In the genomic region with DNA sequence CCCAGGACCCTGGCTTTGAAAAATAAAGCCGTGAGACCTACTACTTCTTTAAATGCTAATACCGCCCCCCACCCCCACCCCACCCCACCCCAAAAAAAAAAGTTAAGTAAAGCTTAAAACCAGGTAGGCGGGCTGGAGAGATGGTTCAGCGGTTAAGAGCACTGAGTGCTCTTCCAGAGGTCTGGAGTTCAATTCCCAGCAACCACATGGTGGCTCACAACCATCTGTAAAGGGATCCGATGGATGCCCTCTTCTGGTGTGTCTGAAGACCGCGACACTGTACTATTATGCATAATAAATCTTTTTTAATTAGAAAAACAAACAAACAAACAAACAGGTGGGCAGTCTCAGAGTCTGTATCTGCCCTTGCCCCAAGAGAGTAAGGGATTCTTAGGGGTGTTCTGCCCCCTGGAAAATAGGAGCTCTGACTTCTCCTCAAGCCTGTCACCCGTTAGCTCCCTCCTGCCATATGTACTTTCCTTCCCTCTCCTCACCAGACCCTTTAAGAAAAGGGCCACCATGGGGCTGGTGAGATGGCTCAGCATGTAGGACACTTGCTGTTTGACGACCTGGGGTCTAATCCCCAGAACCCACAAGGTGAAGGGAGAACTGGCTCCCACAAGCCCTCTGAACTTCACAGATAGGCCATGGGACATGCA, we compare ENCODE assay signal across 8 mouse cellular contexts. TPM values are rescaled to one million over a fixed set of nuclear protein-coding genes. Genes with fewer than 3 reads are reported as not detected.
A peak's percentile ranks its signal among the peaks of the same experiment; 100 is the strongest.
DNase-seq lines count a peak whose midpoint lies in the region; ATAC-seq lines count a peak whose summit lies in the region.

Cdk5rap1 (minus strand) TSS at position 169 of the 659 bp plus-strand sequence.

- 0 out of 2 replicates have a peak, but pooled peaks cover 2% of the 10 kb centered on the region for H3K36me3 ChIP-seq in midbrain, embryonic 16.5 days (ENCODE audit: control insufficient read depth, insufficient read depth, low read length)

- H3K4me1 ChIP-seq in midbrain, embryonic 16.5 days (ENCODE audit: control insufficient read depth, insufficient read depth, low read length), result peaks cover 3% of the 10 kb centered on the region

- WGBS in midbrain, embryonic 16.5 days, result 12% methylated on average over 9 of the region's 9 CpGs

- H3K9ac ChIP-seq in midbrain, embryonic 16.5 days (ENCODE audit: low read depth, low read length), result peak within 1 kb of the TSS; percentile 95

- H3K4me2 ChIP-seq in midbrain, embryonic 16.5 days (ENCODE audit: low read length), result peak within 1 kb of the TSS; percentile 89

- no peak for DNase-seq in adrenal gland, postnatal 10 days
- DNase-seq in adrenal gland, adult 2 months, result no peak
- peak; percentile 24 to 30 for DNase-seq in spleen, postnatal 10 days (ENCODE audit: low spot score in 2 of 2)
- no peak for DNase-seq in spleen, postnatal 36 days (ENCODE audit: low spot score in 2 of 2)
- DNase-seq in layer of hippocampus, postnatal 25 days (ENCODE audit: extremely low spot score in 1 of 2, low spot score in 1 of 2), result no peak
- DNase-seq in cerebellum, adult 11-12 months, result no peak

- H3K9me3 ChIP-seq in midbrain, embryonic 16.5 days (replicated peaks; ENCODE audit: control insufficient read depth, low read length, poor library complexity, severe bottlenecking), result no peaks in the 10 kb centered on the region

- no peaks in the 10 kb centered on the region for H3K27me3 ChIP-seq in midbrain, embryonic 16.5 days (ENCODE audit: control insufficient read depth, insufficient read depth, low read depth, low read length)

- no peak for ATAC-seq in granulocyte monocyte progenitor cell, adult 5-6 weeks (replicated peaks; ENCODE audit: poor library complexity, severe bottlenecking)
- peak; percentile 76 for ATAC-seq in midbrain, embryonic 16.5 days

- H3K27ac ChIP-seq in midbrain, embryonic 16.5 days (ENCODE audit: low read length), result peak within 1 kb of the TSS; percentile 84

- H3K4me3 ChIP-seq in midbrain, embryonic 16.5 days (ENCODE audit: low read depth, low read length), result peak within 1 kb of the TSS; percentile 86

RNA-seq across cellular contexts. Expression of gene Cdk5rap1, which starts in this region (rescaled TPM):
- total RNA-seq in adrenal gland, postnatal 10 days (2021), result 10 to 100 TPM; 14.4 to 19.7 TPM
- 10 to 100 TPM in 1 of 2 experiments, 1 to 10 TPM in 1; 9.7 to 14.4 TPM for total RNA-seq in adrenal gland, adult 2 months (2021)
- 5.9 and 7.1 TPM in 2 replicates for polyA plus RNA-seq in adrenal gland, adult 2 months (2012; rRNA removed)
- total RNA-seq in granulocyte monocyte progenitor cell, adult 5-6 weeks (2014; fragmentation: Nextera tagmentation), result 10.7 and 15.4 TPM in 2 replicates
- total RNA-seq in granulocyte monocyte progenitor cell, adult 5-6 weeks (2017), result 15.6 and 16.1 TPM in 2 replicates
- total RNA-seq in layer of hippocampus, postnatal 25 days (2021), result 10 to 100 TPM; 17.7 to 18.7 TPM
- polyA plus RNA-seq in midbrain, embryonic 16.5 days (2015; fragmentation: Nextera tagmentation; extraction: Ambion mirVana), result 12.2 and 16.3 TPM in 2 replicates

Comparison
In these comparisons a context has a peak if more than half of its experiments do, and no peak if none do; other contexts are left out.
1. DNase-seq: peak in spleen, postnatal 10 days (2 of 2); none in adrenal gland, postnatal 10 days (single experiment), adrenal gland, adult 2 months (single experiment), spleen, postnatal 36 days (0 of 2), layer of hippocampus, postnatal 25 days (0 of 2) and cerebellum, adult 11-12 months (single experiment).